Mouse (Mus musculus): ENCODE measurements around the gene Tmem104. TPM values are rescaled to one million over a fixed set of nuclear protein-coding genes. Genes with fewer than 3 reads are reported as not detected.
A peak's percentile ranks its signal among the peaks of the same experiment; 100 is the strongest.

Tmem104 gene
- total RNA-seq, 2 experiments from 2014 or later = 1.8 to 10.1 TPM

GRCm38 (mm10) chr11:115249721-115250404 lies 62.6 kb downstream of the Tmem104 start:
- no peak for ATAC-seq (replicated peaks; ENCODE audit: low FRiP score, low TSS enrichment, poor library complexity, severe bottlenecking)

GRCm38 (mm10) chr11:115250405-115251090 lies 63.3 kb downstream of the Tmem104 start:
- ATAC-seq (replicated peaks; ENCODE audit: low FRiP score, low TSS enrichment, poor library complexity, severe bottlenecking) = no peak

GRCm38 (mm10) chr11:115251258-115251657 lies 64.0 kb downstream of the Tmem104 start:
- ATAC-seq (replicated peaks; ENCODE audit: low FRiP score, low TSS enrichment, poor library complexity, severe bottlenecking) = no peak

GRCm38 (mm10) chr11:115257775-115258510 lies 70.7 kb downstream of the Tmem104 start:
- ATAC-seq (replicated peaks; ENCODE audit: low FRiP score, low TSS enrichment, poor library complexity, severe bottlenecking) = peak; percentile 62

- ATAC-seq (replicated peaks; ENCODE audit: low FRiP score, low TSS enrichment, poor library complexity, severe bottlenecking) = no peak
Observed at GRCm38 (mm10) chr11:115259134-115259533, 71.8 kb downstream of the Tmem104 start.

- ATAC-seq (replicated peaks; ENCODE audit: low FRiP score, low TSS enrichment, poor library complexity, severe bottlenecking) = no peak
Observed at GRCm38 (mm10) chr11:115262954-115263353, 75.7 kb downstream of the Tmem104 start.

- no peak for ATAC-seq (replicated peaks; ENCODE audit: low FRiP score, low TSS enrichment, poor library complexity, severe bottlenecking)
Observed at GRCm38 (mm10) chr11:115264136-115264861, 77.0 kb downstream of the Tmem104 start.

GRCm38 (mm10) chr11:115264862-115265668 lies 77.8 kb downstream of the Tmem104 start:
- no peak for ATAC-seq (replicated peaks; ENCODE audit: low FRiP score, low TSS enrichment, poor library complexity, severe bottlenecking)

- no peak for ATAC-seq (replicated peaks; ENCODE audit: low FRiP score, low TSS enrichment, poor library complexity, severe bottlenecking)
Observed at GRCm38 (mm10) chr11:115265771-115266399, 78.6 kb downstream of the Tmem104 start.

GRCm38 (mm10) chr11:115266400-115266778 lies 79.1 kb downstream of the Tmem104 start:
- no peak for ATAC-seq (replicated peaks; ENCODE audit: low FRiP score, low TSS enrichment, poor library complexity, severe bottlenecking)

GRCm38 (mm10) chr11:115267061-115267883 lies 80.0 kb downstream of the Tmem104 start, which contains the start of gene Grin2c:
Gene Grin2c (minus strand): TSS chr11:115267243.
- ATAC-seq (replicated peaks; ENCODE audit: low FRiP score, low TSS enrichment, poor library complexity, severe bottlenecking) = no peak

- ATAC-seq (replicated peaks; ENCODE audit: low FRiP score, low TSS enrichment, poor library complexity, severe bottlenecking) = no peak
Observed at GRCm38 (mm10) chr11:115267958-115268357, 80.7 kb downstream of the Tmem104 start.

GRCm38 (mm10) chr11:115269330-115270066 lies 82.2 kb downstream of the Tmem104 start:
- no peak for ATAC-seq (replicated peaks; ENCODE audit: low FRiP score, low TSS enrichment, poor library complexity, severe bottlenecking)

GRCm38 (mm10) chr11:115270148-115270861 lies 83.0 kb downstream of the Tmem104 start:
- ATAC-seq (replicated peaks; ENCODE audit: low FRiP score, low TSS enrichment, poor library complexity, severe bottlenecking) = peak; percentile 35; the same call in 1 of the 2 replicates

GRCm38 (mm10) chr11:115271052-115271451 lies 83.8 kb downstream of the Tmem104 start:
- no peak for ATAC-seq (replicated peaks; ENCODE audit: low FRiP score, low TSS enrichment, poor library complexity, severe bottlenecking)

GRCm38 (mm10) chr11:115271481-115271880 lies 84.2 kb downstream of the Tmem104 start:
- no peak for ATAC-seq (replicated peaks; ENCODE audit: low FRiP score, low TSS enrichment, poor library complexity, severe bottlenecking)

Data from megakaryocyte-erythroid progenitor cell, adult 5-6 weeks (primary cell).